Mouse (Mus musculus) layer of hippocampus, adult 11-12 months (tissue): Measurements from ENCODE around the gene Rubcnl.

ENCODE experiments used
- DNase-seq: peaks from one replicate; pipeline ENCODE4 v3.0.0; 2022; ENCODE audit warnings: low spot score

Gene Rubcnl

DNA sequence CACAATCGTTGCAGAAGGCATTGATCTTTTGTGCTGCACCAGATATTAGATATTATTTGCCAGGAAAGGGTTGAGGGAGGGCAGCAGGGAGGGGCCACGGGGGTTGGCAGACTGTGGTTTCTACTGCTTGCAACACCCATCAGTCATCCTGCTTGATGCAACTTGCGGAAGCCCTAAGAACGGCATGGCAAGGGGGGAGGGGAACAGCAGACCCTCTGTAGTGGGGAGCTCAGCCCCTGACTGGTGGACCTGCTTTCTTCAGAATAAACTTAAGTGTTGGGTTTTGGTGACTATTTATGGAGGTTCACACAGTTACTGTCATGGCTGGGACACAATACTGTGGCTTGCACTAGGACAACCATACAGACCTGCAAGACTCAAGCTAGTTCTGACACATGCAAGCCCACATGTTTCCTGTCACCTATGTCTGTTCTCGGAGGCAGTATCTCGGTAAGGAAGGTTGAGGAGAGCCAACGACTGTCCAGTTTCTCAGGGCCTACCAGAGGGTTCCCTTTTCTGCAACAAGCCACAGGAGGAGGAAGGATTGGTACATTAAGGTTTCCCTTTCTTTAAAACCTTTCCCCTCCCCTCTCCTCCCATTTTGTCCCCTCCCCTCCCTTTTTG lies 53.6 kb downstream of the Rubcnl start:
- DNase-seq = no peak

DNA sequence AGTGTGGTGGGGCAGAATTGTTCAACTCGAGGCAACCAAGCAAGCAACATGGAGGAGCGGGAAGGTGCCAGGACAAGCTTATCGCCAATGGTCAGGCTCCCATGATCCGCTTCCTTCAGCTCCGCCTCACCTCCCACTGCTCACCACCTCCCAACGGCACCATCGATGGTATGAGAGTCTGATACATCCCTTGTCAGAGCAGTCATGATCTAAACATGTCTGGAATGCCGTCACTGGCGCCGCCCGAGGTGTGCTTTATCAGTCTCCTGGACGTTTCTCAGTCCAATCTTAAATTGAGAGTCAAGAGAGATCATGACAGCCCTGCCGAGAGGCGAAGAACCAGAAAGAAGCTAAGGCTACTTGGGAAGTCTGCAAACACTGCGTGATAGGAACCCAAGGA lies 55.3 kb downstream of the Rubcnl start:
- no peak for DNase-seq

DNA sequence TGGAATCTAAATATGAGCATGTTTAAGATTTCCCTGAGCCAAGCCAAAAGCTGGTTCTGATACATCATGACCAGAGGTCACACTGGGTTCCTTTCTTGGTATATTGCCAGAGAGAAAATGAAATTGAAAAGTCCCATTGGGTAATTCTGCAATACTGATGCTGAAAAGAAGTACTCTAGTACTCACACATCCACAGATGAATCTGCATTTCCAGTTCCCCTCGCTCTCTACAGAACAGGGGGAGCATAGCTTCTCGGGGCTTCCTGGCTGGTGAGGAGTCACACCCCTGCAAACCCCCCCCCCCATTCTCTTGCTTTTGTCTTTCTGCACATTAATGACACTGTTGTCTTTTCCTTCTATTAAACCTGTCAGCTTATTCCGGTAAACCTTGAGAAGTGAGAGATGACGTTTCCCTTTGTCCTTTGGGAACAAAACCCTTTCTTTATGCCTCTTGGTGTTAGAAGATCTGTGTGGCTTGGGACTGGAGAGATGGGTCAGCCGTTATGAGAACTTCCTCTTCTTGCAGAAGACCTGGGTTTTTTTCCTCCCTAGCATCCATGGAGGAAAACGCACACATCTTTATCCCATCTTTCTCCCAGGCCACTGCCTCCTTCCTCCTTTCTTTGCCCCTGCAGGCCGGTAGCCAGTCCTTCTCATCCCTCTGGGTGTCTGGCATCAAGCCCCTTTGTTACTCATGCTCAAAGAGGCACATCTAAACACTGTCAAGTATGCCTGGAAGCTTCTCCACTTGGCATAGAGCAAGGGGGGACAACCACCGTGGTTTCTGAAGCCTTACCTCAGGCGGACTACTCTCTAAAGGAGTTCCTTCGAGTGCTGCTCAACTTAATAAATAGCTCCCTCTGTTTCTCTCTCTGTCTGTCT lies 59.7 kb downstream of the Rubcnl start:
- no peak for DNase-seq

GRCm38 (mm10) chr14:75077946-75078345 lies 62.1 kb downstream of the Rubcnl start:
- DNase-seq = no peak
